Mouse (Mus musculus): ENCODE results near the gene Ncln. TPM values are rescaled to one million over a fixed set of nuclear protein-coding genes. Genes with fewer than 3 reads are reported as not detected.

Gene Ncln
- polyA plus RNA-seq, 1 experiment, result 198 TPM

DNA sequence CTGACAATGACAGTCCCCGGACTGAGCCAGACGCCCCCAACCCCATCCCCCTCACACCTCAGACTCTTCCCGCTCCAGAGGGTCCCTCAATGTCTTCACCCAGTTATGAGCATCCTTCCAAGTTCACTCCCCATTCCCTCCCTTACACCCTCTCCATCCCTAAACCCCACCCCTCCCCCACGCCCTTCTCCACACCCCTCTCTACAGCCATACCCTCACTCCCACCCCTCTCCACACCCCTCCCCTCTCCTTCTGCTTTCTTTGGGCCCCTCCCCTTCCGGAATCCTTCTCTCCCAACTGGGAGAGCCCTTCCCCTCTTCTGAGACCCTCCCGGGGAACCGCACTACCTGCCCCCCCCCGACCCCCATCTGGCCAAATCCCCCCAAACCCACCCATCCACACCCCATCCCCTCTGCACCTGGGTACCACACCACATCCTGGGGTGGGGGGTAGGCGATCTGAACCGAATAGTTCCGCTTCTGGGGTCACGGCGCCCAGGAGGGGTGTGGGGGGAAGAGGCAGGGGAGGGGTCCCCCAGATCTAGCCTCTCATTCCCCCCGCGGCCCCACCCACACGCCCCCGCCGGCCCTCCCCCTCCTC, 23.7 kb downstream of the Ncln start:
- DNase-seq (ENCODE audit: low read depth in 1 of 2, low spot score in 2 of 2), result no peak
- Histone ChIP-seq H3K36me3 (ENCODE audit: control insufficient read depth, insufficient read depth, low read length) (no peaks in the 10 kb centered on the region), H3K27ac (ENCODE audit: insufficient read depth, low read length) (no peak overlapping the region), H3K4me1 (ENCODE audit: control insufficient read depth, insufficient read depth, insufficient read length) (peaks cover 4% of the 10 kb centered on the region; the same call in 1 of the 2 replicates), H3K27me3 (ENCODE audit: control insufficient read depth, insufficient read depth, low read length) (peaks cover 16% of the 10 kb centered on the region), H3K4me3 (ENCODE audit: extremely low read depth, insufficient read depth, insufficient read length) (no peak overlapping the region)
- no peak for TF ChIP-seq CTCF (IDR thresholded peaks at IDR 0.05; ENCODE audit: extremely low read depth, insufficient read depth, insufficient read length, insufficient replicate concordance)
- TF ChIP-seq POLR2A (IDR thresholded peaks at IDR 0.05; ENCODE audit: low read depth, low read length), result no peak
- WGBS, result 6% methylated on average over 17 of the region's 18 CpGs

DNA sequence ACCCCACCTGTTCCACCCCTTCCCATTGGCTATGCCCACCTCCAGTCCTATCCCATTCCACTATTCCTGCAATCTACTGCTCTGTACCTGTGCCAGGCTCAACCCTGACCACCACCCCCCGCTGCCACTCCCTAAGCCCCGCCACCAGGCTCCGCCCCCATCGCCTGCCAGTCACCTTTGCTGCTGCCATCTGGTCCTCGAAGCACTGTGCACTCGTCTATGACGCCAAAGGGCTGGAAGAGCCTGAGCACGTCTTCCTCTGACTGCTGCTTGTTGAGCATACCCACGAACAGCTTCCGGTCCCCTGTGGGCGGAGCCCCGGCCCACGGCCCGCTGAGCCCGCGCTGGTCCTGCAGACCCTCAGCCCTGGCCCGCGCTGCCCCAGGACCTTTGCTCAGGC, 25.7 kb downstream of the Ncln start:
- Histone ChIP-seq H3K27ac (ENCODE audit: insufficient read depth, low read length) (no peak overlapping the region), H3K36me3 (ENCODE audit: control insufficient read depth, insufficient read depth, low read length) (no peaks in the 10 kb centered on the region), H3K27me3 (ENCODE audit: control insufficient read depth, insufficient read depth, low read length) (peaks cover 15% of the 10 kb centered on the region), H3K4me3 (ENCODE audit: extremely low read depth, insufficient read depth, insufficient read length) (no peak overlapping the region), H3K4me1 (ENCODE audit: control insufficient read depth, insufficient read depth, insufficient read length) (peaks cover 4% of the 10 kb centered on the region; the same call in 1 of the 2 replicates)
- 18% methylated on average over 18 of the region's 18 CpGs for WGBS
- no peak for DNase-seq (ENCODE audit: low read depth in 1 of 2, low spot score in 2 of 2)
- TF ChIP-seq POLR2A (IDR thresholded peaks at IDR 0.05; ENCODE audit: low read depth, low read length), result no peak
- no peak for TF ChIP-seq CTCF (IDR thresholded peaks at IDR 0.05; ENCODE audit: extremely low read depth, insufficient read depth, insufficient read length, insufficient replicate concordance)

DNA sequence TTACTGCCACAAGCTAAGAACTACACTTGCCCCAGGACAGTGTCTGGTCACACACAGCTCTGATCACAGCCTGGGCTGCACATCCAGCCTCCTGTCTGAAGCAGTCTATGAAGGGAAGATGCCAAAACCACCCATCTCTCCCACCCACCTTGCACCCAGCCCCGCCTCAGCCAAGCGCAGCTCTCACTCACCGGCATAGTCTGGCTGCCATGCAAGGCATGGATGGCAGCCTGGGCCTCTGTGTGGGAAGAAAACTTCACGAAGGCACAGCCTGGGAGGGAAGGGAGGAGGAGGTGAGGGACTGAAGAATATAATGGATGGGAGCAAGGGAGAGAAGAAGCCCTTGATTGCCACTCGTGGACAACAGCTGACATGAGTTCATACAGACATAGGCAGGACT, 26.9 kb downstream of the Ncln start:
- H3K36me3 ChIP-seq (ENCODE audit: control insufficient read depth, insufficient read depth, low read length), result no peaks in the 10 kb centered on the region
- H3K27me3 ChIP-seq (ENCODE audit: control insufficient read depth, insufficient read depth, low read length), result peaks cover 20% of the 10 kb centered on the region
- H3K27ac ChIP-seq (ENCODE audit: insufficient read depth, low read length), result no peak overlapping the region
- no peak for DNase-seq (ENCODE audit: low read depth in 1 of 2, low spot score in 2 of 2)
- peaks cover 7% of the 10 kb centered on the region; the same call in 1 of the 2 replicates for H3K4me1 ChIP-seq (ENCODE audit: control insufficient read depth, insufficient read depth, insufficient read length)
- no peak overlapping the region for H3K4me3 ChIP-seq (ENCODE audit: extremely low read depth, insufficient read depth, insufficient read length)
- TF ChIP-seq POLR2A (IDR thresholded peaks at IDR 0.05; ENCODE audit: low read depth, low read length) (no peak), CTCF (IDR thresholded peaks at IDR 0.05; ENCODE audit: extremely low read depth, insufficient read depth, insufficient read length, insufficient replicate concordance) (no peak)
- WGBS, result 81% methylated on average over 5 of the region's 5 CpGs

DNA sequence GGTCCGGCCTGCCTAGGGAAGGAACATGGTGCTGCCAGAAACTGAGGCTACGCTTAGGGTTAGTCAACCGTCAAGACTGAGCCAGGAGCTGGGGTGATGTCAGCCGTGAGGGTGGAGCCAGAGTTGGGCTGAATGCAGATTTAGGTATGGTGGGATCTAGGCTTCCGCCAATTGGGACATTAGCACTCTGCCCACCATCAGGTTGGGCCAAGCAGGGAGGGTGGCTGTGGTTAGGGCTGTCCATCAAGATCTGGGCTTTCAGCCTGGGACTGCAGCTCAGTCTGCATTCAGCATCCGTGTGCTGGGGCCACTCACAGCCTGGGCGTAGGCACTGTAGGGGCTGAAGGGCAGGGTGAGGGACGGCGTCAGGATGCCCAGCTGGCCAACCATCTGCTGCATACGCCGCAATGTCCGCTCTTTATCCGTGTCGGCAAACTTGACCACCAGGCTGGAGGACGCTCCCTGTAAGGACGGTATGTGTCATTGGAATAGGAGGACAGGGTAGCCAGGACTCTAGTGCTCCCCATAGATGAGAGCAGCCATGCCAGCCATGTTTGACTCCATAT, 28.4 kb downstream of the Ncln start:
- WGBS, result 80% methylated on average over 16 of the region's 16 CpGs
- H3K27ac ChIP-seq (ENCODE audit: insufficient read depth, low read length), result no peak overlapping the region
- H3K4me3 ChIP-seq (ENCODE audit: extremely low read depth, insufficient read depth, insufficient read length), result no peak overlapping the region
- TF ChIP-seq POLR2A (IDR thresholded peaks at IDR 0.05; ENCODE audit: low read depth, low read length) (no peak), CTCF (IDR thresholded peaks at IDR 0.05; ENCODE audit: extremely low read depth, insufficient read depth, insufficient read length, insufficient replicate concordance) (no peak)
- H3K4me1 ChIP-seq (ENCODE audit: control insufficient read depth, insufficient read depth, insufficient read length), result peaks cover 13% of the 10 kb centered on the region
- no peak for DNase-seq (ENCODE audit: low read depth in 1 of 2, low spot score in 2 of 2)
- no peaks in the 10 kb centered on the region for H3K36me3 ChIP-seq (ENCODE audit: control insufficient read depth, insufficient read depth, low read length)
- peaks cover 11% of the 10 kb centered on the region for H3K27me3 ChIP-seq (ENCODE audit: control insufficient read depth, insufficient read depth, low read length)

DNA sequence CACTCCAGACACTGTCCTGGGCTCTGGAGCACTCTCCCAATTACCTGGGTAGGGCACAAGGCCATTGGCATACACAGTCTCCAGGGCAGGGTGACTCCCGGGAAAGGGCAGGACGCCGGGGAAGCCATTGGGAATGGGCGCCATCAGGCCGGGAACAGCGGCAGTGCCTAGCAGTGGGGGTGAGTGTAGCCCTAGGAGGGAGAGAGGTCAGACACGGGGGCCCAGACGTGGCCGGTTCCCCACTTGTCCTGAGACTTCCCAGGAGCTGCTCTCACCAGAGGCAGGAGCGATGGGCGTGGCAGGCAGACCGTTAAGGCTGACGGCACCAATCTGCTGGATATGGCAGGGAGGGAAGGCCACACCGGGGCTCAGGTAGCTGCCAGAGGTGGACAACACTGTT, 29.3 kb downstream of the Ncln start:
- H3K4me1 ChIP-seq (ENCODE audit: control insufficient read depth, insufficient read depth, insufficient read length), result peaks cover 17% of the 10 kb centered on the region
- no peak overlapping the region for H3K27ac ChIP-seq (ENCODE audit: insufficient read depth, low read length)
- peak in 1 of 2 experiments; percentile 3 for DNase-seq (ENCODE audit: low read depth in 1 of 2, low spot score in 2 of 2)
- WGBS, result 74% methylated on average over 14 of the region's 14 CpGs
- H3K4me3 ChIP-seq (ENCODE audit: extremely low read depth, insufficient read depth, insufficient read length), result no peak overlapping the region
- no peaks in the 10 kb centered on the region for H3K36me3 ChIP-seq (ENCODE audit: control insufficient read depth, insufficient read depth, low read length)
- peaks cover 13% of the 10 kb centered on the region for H3K27me3 ChIP-seq (ENCODE audit: control insufficient read depth, insufficient read depth, low read length)
- TF ChIP-seq POLR2A (IDR thresholded peaks at IDR 0.05; ENCODE audit: low read depth, low read length) (no peak), CTCF (IDR thresholded peaks at IDR 0.05; ENCODE audit: extremely low read depth, insufficient read depth, insufficient read length, insufficient replicate concordance) (no peak)

DNA sequence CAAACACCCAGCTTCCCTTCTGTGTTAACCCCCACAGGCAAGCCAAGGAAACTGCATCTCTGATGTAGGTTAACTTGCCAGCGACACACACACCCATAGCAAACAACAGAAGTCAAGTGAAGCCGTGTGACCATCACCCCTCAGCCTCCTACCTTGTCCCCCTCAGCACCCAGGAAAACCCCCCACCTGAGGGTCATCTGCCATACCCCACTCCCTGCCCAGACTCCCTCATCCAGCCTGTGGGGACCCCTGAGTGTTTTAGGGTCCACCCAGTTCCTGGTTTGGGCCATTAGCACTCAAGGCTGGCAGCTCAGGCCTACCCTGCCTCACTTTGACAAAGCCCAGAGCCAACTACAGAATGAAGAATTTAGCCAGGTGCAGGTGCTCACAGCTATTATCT, 30.1 kb downstream of the Ncln start:
- H3K4me1 ChIP-seq (ENCODE audit: control insufficient read depth, insufficient read depth, insufficient read length), result peaks cover 18% of the 10 kb centered on the region
- H3K36me3 ChIP-seq (ENCODE audit: control insufficient read depth, insufficient read depth, low read length), result no peaks in the 10 kb centered on the region
- H3K27me3 ChIP-seq (ENCODE audit: control insufficient read depth, insufficient read depth, low read length), result peaks cover 16% of the 10 kb centered on the region
- DNase-seq (ENCODE audit: low read depth in 1 of 2, low spot score in 2 of 2), result peak in 1 of 2 experiments; percentile 2
- WGBS, result 56% methylated on average over 2 of the region's 2 CpGs
- no peak overlapping the region for H3K27ac ChIP-seq (ENCODE audit: insufficient read depth, low read length)
- H3K4me3 ChIP-seq (ENCODE audit: extremely low read depth, insufficient read depth, insufficient read length), result no peak overlapping the region
- TF ChIP-seq POLR2A (IDR thresholded peaks at IDR 0.05; ENCODE audit: low read depth, low read length), result no peak
- TF ChIP-seq CTCF (IDR thresholded peaks at IDR 0.05; ENCODE audit: extremely low read depth, insufficient read depth, insufficient read length, insufficient replicate concordance), result no peak

DNA sequence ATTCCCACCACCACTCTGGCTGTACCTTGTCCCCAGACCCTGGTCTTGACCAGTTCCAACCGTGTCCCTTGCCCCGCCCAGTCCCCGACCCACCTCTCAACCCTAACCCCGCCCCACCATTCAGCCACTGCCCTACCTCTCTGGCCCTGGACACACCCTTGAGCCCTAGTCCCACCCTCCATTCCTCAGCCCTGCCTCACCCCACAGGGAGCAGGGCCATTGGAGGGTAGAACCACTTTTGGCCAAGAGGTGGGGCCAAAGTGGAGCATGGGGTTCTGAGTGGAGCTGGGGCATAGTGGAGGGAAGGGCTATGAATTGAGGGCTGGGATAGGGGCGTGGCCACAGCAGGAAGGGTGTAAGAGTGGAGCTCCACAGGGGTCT, 30.9 kb downstream of the Ncln start:
- 24% methylated on average over 5 of the region's 5 CpGs for WGBS
- peak in 1 of 2 experiments; percentile 2 for DNase-seq (ENCODE audit: low read depth in 1 of 2, low spot score in 2 of 2)
- peaks cover 20% of the 10 kb centered on the region for H3K27me3 ChIP-seq (ENCODE audit: control insufficient read depth, insufficient read depth, low read length)
- peaks cover 13% of the 10 kb centered on the region for H3K4me1 ChIP-seq (ENCODE audit: control insufficient read depth, insufficient read depth, insufficient read length)
- H3K36me3 ChIP-seq (ENCODE audit: control insufficient read depth, insufficient read depth, low read length), result no peaks in the 10 kb centered on the region
- H3K27ac ChIP-seq (ENCODE audit: insufficient read depth, low read length), result no peak overlapping the region
- no peak for TF ChIP-seq POLR2A (IDR thresholded peaks at IDR 0.05; ENCODE audit: low read depth, low read length)
- no peak for TF ChIP-seq CTCF (IDR thresholded peaks at IDR 0.05; ENCODE audit: extremely low read depth, insufficient read depth, insufficient read length, insufficient replicate concordance)
- no peak overlapping the region for H3K4me3 ChIP-seq (ENCODE audit: extremely low read depth, insufficient read depth, insufficient read length)

Data from spleen, adult 2 months (tissue).